Mouse (Mus musculus) limb, embryonic 12.5 days (tissue): Measurements from ENCODE around the gene Pla2g10. TPM values are rescaled to one million over a fixed set of nuclear protein-coding genes. Genes with fewer than 3 reads are reported as not detected.
"Not testable (repeated sequence)": the region's sequence is repeated elsewhere in the genome, so short reads cannot be mapped to it uniquely, and the experiment has no call there.

ENCODE experiments used
- ATAC-seq: fragments of 200-750 bp; cut with Nextera tagmentation; 2 replicates; pipeline ENCODE4 v1.8.0; 2017; ENCODE audit warnings: low read depth, moderate TSS enrichment; ENCODE audit not compliant: insufficient number of reproducible peaks, insufficient read depth, low FRiP score, low TSS enrichment
- H3K27ac ChIP-seq: fragments of 300-500 bp; sonication (generic); 2 replicates; pipeline ENCODE4 v1.5.1; 2016; ENCODE audit warnings: mild to moderate bottlenecking, moderate library complexity
- H3K27me3 ChIP-seq: fragments of 300-500 bp; sonication (generic); 2 replicates; pipeline ENCODE4 v1.6.1; 2016; ENCODE audit warnings: mild to moderate bottlenecking, moderate library complexity
- H3K36me3 ChIP-seq: fragments of 300-500 bp; sonication (generic); 2 replicates; pipeline ENCODE4 v1.6.1; 2016; ENCODE audit warnings: mild to moderate bottlenecking, moderate library complexity
- H3K4me1 ChIP-seq: fragments of 300-500 bp; sonication (generic); replicated peaks from 2 replicates; pipeline ENCODE4 v1.6.1; 2016
- H3K4me2 ChIP-seq: fragments of 300-500 bp; sonication (generic); 2 replicates; pipeline ENCODE4 v1.6.1; 2016; ENCODE audit warnings: mild to moderate bottlenecking, moderate library complexity
- H3K4me3 ChIP-seq: fragments of 300-500 bp; sonication (generic); replicated peaks from 2 replicates; pipeline ENCODE4 v1.5.1; 2016; ENCODE audit warnings: mild to moderate bottlenecking
- H3K9ac ChIP-seq: fragments of 300-500 bp; sonication (generic); replicated peaks from 2 replicates; pipeline ENCODE4 v1.6.1; 2016; ENCODE audit warnings: mild to moderate bottlenecking, moderate library complexity
- H3K9me3 ChIP-seq: fragments of 300-500 bp; sonication (generic); 2 replicates; pipeline ENCODE4 v1.6.1; 2016; ENCODE audit warnings: mild to moderate bottlenecking, moderate library complexity
- WGBS: fragments of 180-500 bp; shearing (Covaris S2); methylation state at CpG from one replicate; pipeline ENCODE4 v1.1.7; 2016; 5-methylcytosine and 5-hydroxymethylcytosine counted together
- polyA plus RNA-seq: library from polyadenylated mRNA; unstranded; fragments of >200 nt; fragmentation: Nextera tagmentation; extraction: Ambion mirVana; gene quantifications from 2 replicates; pipeline ENCODE4 v1.2.1, GENCODE M21; 2016

Pla2g10 gene
- not detected in 2 replicates for polyA plus RNA-seq

GRCm38 (mm10) chr16:13730285-13731255 lies at the start of gene Pla2g10:
Gene Pla2g10, minus strand, starts transcription at chr16:13730983.
- H3K27me3 ChIP-seq, result peaks cover 14% of the 10 kb centered on the region; the same call in 1 of the 2 replicates
- H3K4me3 ChIP-seq, result peak within 1 kb of the TSS; percentile 13; the same call in 1 of the 2 replicates
- ATAC-seq, result peak; percentile 24; the same call in 1 of the 2 replicates
- no peaks in the 10 kb centered on the region for H3K9me3 ChIP-seq
- H3K4me2 ChIP-seq, result peak within 1 kb of the TSS; percentile 43
- no peak within 1 kb of the TSS for H3K27ac ChIP-seq
- 0 out of 2 replicates have a peak, but pooled peaks cover 7% of the 10 kb centered on the region for H3K4me1 ChIP-seq
- WGBS, result 7% methylated on average over 26 of the region's 26 CpGs
- H3K36me3 ChIP-seq, result no peaks in the 10 kb centered on the region
- H3K9ac ChIP-seq, result no peak within 1 kb of the TSS

GRCm38 (mm10) chr16:13774651-13775050 lies 43.9 kb upstream of the Pla2g10 start:
- H3K4me3 ChIP-seq, H3K36me3 ChIP-seq, H3K9ac ChIP-seq, ATAC-seq, H3K9me3 ChIP-seq, H3K27me3 ChIP-seq, H3K4me1 ChIP-seq, H3K4me2 ChIP-seq, H3K27ac ChIP-seq: not testable (repeated sequence)
- WGBS, result 89% methylated on average over 3 of the region's 3 CpGs

- not testable (repeated sequence) for H3K4me1 ChIP-seq, H3K4me3 ChIP-seq, H3K27ac ChIP-seq, ATAC-seq, H3K9ac ChIP-seq, H3K4me2 ChIP-seq, H3K9me3 ChIP-seq, H3K36me3 ChIP-seq, H3K27me3 ChIP-seq
- WGBS, result 84% methylated on average over 2 of the region's 2 CpGs
Observed at GRCm38 (mm10) chr16:13774011-13774410, 43.2 kb upstream of the Pla2g10 start.

GRCm38 (mm10) chr16:13772051-13772450 lies 41.3 kb upstream of the Pla2g10 start:
- not testable (repeated sequence) for H3K36me3 ChIP-seq, ATAC-seq, H3K4me3 ChIP-seq, H3K27me3 ChIP-seq, H3K27ac ChIP-seq, H3K4me1 ChIP-seq, H3K9me3 ChIP-seq, H3K9ac ChIP-seq, H3K4me2 ChIP-seq
- WGBS, result 71% methylated on average over 5 of the region's 5 CpGs

GRCm38 (mm10) chr16:13771603-13772002 lies 40.8 kb upstream of the Pla2g10 start:
- H3K4me1 ChIP-seq, H3K9me3 ChIP-seq, H3K9ac ChIP-seq, H3K27ac ChIP-seq, H3K4me2 ChIP-seq, H3K36me3 ChIP-seq, H3K4me3 ChIP-seq, ATAC-seq, H3K27me3 ChIP-seq: not testable (repeated sequence)
- 63% methylated on average over 4 of the region's 4 CpGs for WGBS

- Histone ChIP-seq H3K4me1 (no peaks in the 10 kb centered on the region), H3K4me2 (no peak overlapping the region), H3K36me3 (no peaks in the 10 kb centered on the region), H3K9me3 (no peaks in the 10 kb centered on the region), H3K27ac (no peak overlapping the region), H3K4me3 (no peak overlapping the region), H3K9ac (no peak overlapping the region), H3K27me3 (no peaks in the 10 kb centered on the region)
- no peak for ATAC-seq
Observed at GRCm38 (mm10) chr16:13766367-13766766, 35.6 kb upstream of the Pla2g10 start.

- Histone ChIP-seq H3K4me1 (no peaks in the 10 kb centered on the region), H3K27ac (no peak overlapping the region), H3K9me3 (no peaks in the 10 kb centered on the region), H3K4me3 (no peak overlapping the region), H3K9ac (no peak overlapping the region), H3K27me3 (no peaks in the 10 kb centered on the region), H3K36me3 (no peaks in the 10 kb centered on the region), H3K4me2 (no peak overlapping the region)
- 82% methylated on average over 3 of the region's 3 CpGs for WGBS
- no peak for ATAC-seq
Observed at GRCm38 (mm10) chr16:13764519-13764918, 33.7 kb upstream of the Pla2g10 start.

- H3K4me1 ChIP-seq, H3K27ac ChIP-seq, H3K9me3 ChIP-seq, H3K9ac ChIP-seq, H3K4me2 ChIP-seq, ATAC-seq, H3K36me3 ChIP-seq, H3K27me3 ChIP-seq, H3K4me3 ChIP-seq: not testable (repeated sequence)
- WGBS, result 89% methylated on average over 1 of the region's 1 CpGs
Observed at GRCm38 (mm10) chr16:13762807-13763206, 32.0 kb upstream of the Pla2g10 start.

GRCm38 (mm10) chr16:13757823-13758222 lies 27.0 kb upstream of the Pla2g10 start:
- Histone ChIP-seq H3K9ac (no peak overlapping the region), H3K36me3 (no peaks in the 10 kb centered on the region), H3K27me3 (no peaks in the 10 kb centered on the region), H3K4me3 (no peak overlapping the region), H3K4me2 (no peak overlapping the region), H3K9me3 (no peaks in the 10 kb centered on the region), H3K27ac (no peak overlapping the region), H3K4me1 (peaks cover 5% of the 10 kb centered on the region; the same call in 1 of the 2 replicates)
- ATAC-seq, result no peak
- WGBS, result 88% methylated on average over 2 of the region's 2 CpGs

- Histone ChIP-seq H3K27me3 (peaks cover 5% of the 10 kb centered on the region; the same call in 1 of the 2 replicates), H3K9me3 (no peaks in the 10 kb centered on the region)
Observed at GRCm38 (mm10) chr16:13754400-13755190, 23.8 kb upstream of the Pla2g10 start.

GRCm38 (mm10) chr16:13753986-13754385 lies 23.2 kb upstream of the Pla2g10 start:
- peak overlapping the region; percentile 65 for H3K4me3 ChIP-seq
- H3K27me3 ChIP-seq, result peaks cover 8% of the 10 kb centered on the region; the same call in 1 of the 2 replicates
- WGBS, result 77% methylated on average over 8 of the region's 8 CpGs
- peak overlapping the region; percentile 95 for H3K4me2 ChIP-seq
- H3K27ac ChIP-seq, result no peak overlapping the region
- no peak; the same call in 1 of the 2 replicates for ATAC-seq
- H3K4me1 ChIP-seq, result peaks cover 5% of the 10 kb centered on the region; the same call in 1 of the 2 replicates
- H3K9me3 ChIP-seq, result no peaks in the 10 kb centered on the region
- no peaks in the 10 kb centered on the region for H3K36me3 ChIP-seq
- no peak overlapping the region for H3K9ac ChIP-seq

More at GRCm38 (mm10) chr16:13754400-13755190, 23.8 kb upstream of the Pla2g10 start:
- no peak overlapping the region for H3K27ac ChIP-seq
- ATAC-seq, result peak; percentile 98
- no peaks in the 10 kb centered on the region for H3K36me3 ChIP-seq
- under 1% methylated on average over 65 of the region's 65 CpGs for whole genome bisulfite sequencing
- H3K4me3 ChIP-seq, result peak overlapping the region; percentile 65
- H3K4me2 ChIP-seq, result peak overlapping the region; percentile 95
- H3K4me1 ChIP-seq, result peaks cover 5% of the 10 kb centered on the region; the same call in 1 of the 2 replicates
- peak overlapping the region; percentile 59 for H3K9ac ChIP-seq
